Mouse (Mus musculus): ENCODE measurements around the gene Rundc3a. TPM values are rescaled to one million over a fixed set of nuclear protein-coding genes. Genes with fewer than 3 reads are reported as not detected.

The Rundc3a gene
- total and polyA plus RNA-seq, 3 experiments = 0.16 TPM; not detected in 2

- Histone ChIP-seq H3K27me3 (ENCODE audit: insufficient read depth, low read length) (peaks cover 81% of the 10 kb centered on the region), H3K4me3 (ENCODE audit: low read depth, low read length) (peak overlapping the region; percentile 65; the same call in 1 of the 2 replicates), H3K9me3 (replicated peaks) (peaks cover 20% of the 10 kb centered on the region), H3K36me3 (replicated peaks) (no peaks in the 10 kb centered on the region), H3K4me1 (ENCODE audit: insufficient read depth, low read depth, low read length) (peaks cover 50% of the 10 kb centered on the region)
- ATAC-seq (ENCODE audit: extremely low read depth, insufficient number of reproducible peaks, low FRiP score, poor library complexity, severe bottlenecking) (no peak), DNase-seq (ENCODE audit: low spot score) (no peak)
- TF ChIP-seq TAL1 (conservative IDR thresholded peaks at IDR 0.05; ENCODE audit: low read depth, low read length) = no peak
- no peak for TF ChIP-seq POLR2AphosphoS5 (IDR thresholded peaks at IDR 0.05; ENCODE audit: insufficient replicate concordance, low read depth, low read length)
- no peak for TF ChIP-seq GATA2 (IDR thresholded peaks at IDR 0.05; ENCODE audit: borderline replicate concordance, low read depth, low read length)
- no peak for TF ChIP-seq CTCF (IDR thresholded peaks at IDR 0.05; ENCODE audit: low read depth, low read length)
- no peak for TF ChIP-seq GATA1 (IDR thresholded peaks at IDR 0.05; ENCODE audit: borderline replicate concordance, low read length)
Measured at GRCm38 (mm10) chr11:102376196-102376835, 16.9 kb upstream of the Rundc3a start.

DNA sequence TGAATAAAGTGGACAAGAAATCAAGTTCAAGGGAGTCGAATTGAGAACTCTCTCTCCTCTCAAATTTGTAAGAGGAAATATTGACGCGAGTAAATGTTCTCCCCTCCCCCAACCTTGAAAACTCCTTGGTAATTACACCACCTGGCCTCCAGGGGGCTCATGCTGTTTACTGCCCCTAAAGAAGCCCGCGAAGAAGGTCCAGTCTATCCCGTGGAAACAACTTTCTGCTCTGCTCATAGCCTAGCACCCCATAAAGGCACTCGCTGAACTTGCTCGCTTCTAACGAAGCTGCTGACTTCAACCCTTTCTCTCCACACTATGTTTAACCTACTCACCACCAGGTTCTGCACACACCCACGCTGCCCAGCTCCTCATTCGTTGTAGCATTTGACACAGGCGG lies 16.0 kb upstream of the Rundc3a start:
- TF ChIP-seq TAL1 (conservative IDR thresholded peaks at IDR 0.05; ENCODE audit: low read depth, low read length) (no peak), POLR2AphosphoS5 (IDR thresholded peaks at IDR 0.05; ENCODE audit: insufficient replicate concordance, low read depth, low read length) (no peak), GATA2 (IDR thresholded peaks at IDR 0.05; ENCODE audit: borderline replicate concordance, low read depth, low read length) (no peak), CTCF (IDR thresholded peaks at IDR 0.05; ENCODE audit: low read depth, low read length) (no peak), GATA1 (IDR thresholded peaks at IDR 0.05; ENCODE audit: borderline replicate concordance, low read length) (no peak)
- ATAC-seq (ENCODE audit: extremely low read depth, insufficient number of reproducible peaks, low FRiP score, poor library complexity, severe bottlenecking) (no peak), DNase-seq (ENCODE audit: low spot score) (no peak)

GRCm38 (mm10) chr11:102380091-102380490 lies 13.1 kb upstream of the Rundc3a start:
- H3K4me1 ChIP-seq (ENCODE audit: insufficient read depth, low read depth, low read length) = peaks cover 28% of the 10 kb centered on the region
- ATAC-seq (ENCODE audit: extremely low read depth, insufficient number of reproducible peaks, low FRiP score, poor library complexity, severe bottlenecking) (no peak), DNase-seq (ENCODE audit: low spot score) (no peak)
- H3K9me3 ChIP-seq (replicated peaks) = peaks cover 20% of the 10 kb centered on the region
- H3K27me3 ChIP-seq (ENCODE audit: insufficient read depth, low read length) = peaks cover 75% of the 10 kb centered on the region
- H3K4me3 ChIP-seq (ENCODE audit: low read depth, low read length) = no peak overlapping the region
- H3K36me3 ChIP-seq (replicated peaks) = no peaks in the 10 kb centered on the region
- no peak for TF ChIP-seq CTCF (IDR thresholded peaks at IDR 0.05; ENCODE audit: low read depth, low read length)
- TF ChIP-seq TAL1 (conservative IDR thresholded peaks at IDR 0.05; ENCODE audit: low read depth, low read length) = no peak
- TF ChIP-seq POLR2AphosphoS5 (IDR thresholded peaks at IDR 0.05; ENCODE audit: insufficient replicate concordance, low read depth, low read length) = no peak
- TF ChIP-seq GATA2 (IDR thresholded peaks at IDR 0.05; ENCODE audit: borderline replicate concordance, low read depth, low read length) = no peak
- TF ChIP-seq GATA1 (IDR thresholded peaks at IDR 0.05; ENCODE audit: borderline replicate concordance, low read length) = no peak

More for the DNA sequence above, 16.0 kb upstream of the Rundc3a start:
- Histone ChIP-seq H3K9me3 (replicated peaks) (peaks cover 20% of the 10 kb centered on the region), H3K4me1 (ENCODE audit: insufficient read depth, low read depth, low read length) (peaks cover 50% of the 10 kb centered on the region), H3K4me3 (ENCODE audit: low read depth, low read length) (no peak overlapping the region), H3K36me3 (replicated peaks) (no peaks in the 10 kb centered on the region), H3K27me3 (ENCODE audit: insufficient read depth, low read length) (peaks cover 82% of the 10 kb centered on the region)

DNA sequence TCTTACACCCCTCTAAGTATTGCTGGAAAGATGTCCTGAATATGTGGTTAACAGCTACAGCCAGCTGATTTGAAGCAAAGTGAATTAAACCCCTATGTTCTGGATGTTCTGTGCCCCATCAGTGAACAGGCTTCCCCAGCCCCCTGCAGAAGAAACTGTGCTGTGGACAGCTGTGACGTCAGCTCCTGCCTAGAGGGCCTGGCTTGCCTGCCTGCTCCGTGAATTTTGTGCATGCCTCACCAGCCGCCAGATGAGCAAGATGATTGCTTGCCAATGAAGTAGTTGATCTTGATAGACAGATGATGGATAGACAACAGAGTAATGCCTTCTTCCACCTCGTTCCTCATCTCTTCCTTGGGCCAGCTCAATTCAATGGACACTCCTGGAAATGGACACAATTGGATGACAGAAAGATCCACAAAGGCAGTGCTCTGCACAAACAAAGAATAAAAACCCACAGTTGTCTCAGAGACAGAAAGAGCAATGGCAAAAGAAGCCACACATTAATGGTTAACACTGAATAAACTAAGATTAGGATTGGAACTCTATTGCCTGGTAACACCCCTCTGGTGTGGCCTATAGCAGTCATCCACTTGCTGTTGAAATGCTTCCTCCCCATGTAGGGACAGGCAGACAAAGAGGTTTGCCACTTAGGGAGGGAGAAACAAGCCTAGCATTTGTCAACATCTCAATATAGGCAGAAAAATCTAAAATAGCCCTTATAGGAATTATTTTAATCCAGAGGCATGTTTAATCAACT lies 11.7 kb upstream of the Rundc3a start:
- Histone ChIP-seq H3K27me3 (ENCODE audit: insufficient read depth, low read length) (peaks cover 75% of the 10 kb centered on the region), H3K9me3 (replicated peaks) (peaks cover 20% of the 10 kb centered on the region), H3K4me1 (ENCODE audit: insufficient read depth, low read depth, low read length) (peaks cover 14% of the 10 kb centered on the region), H3K36me3 (replicated peaks) (no peaks in the 10 kb centered on the region), H3K4me3 (ENCODE audit: low read depth, low read length) (no peak overlapping the region)
- TF ChIP-seq GATA1 (IDR thresholded peaks at IDR 0.05; ENCODE audit: borderline replicate concordance, low read length) = no peak
- ATAC-seq (ENCODE audit: extremely low read depth, insufficient number of reproducible peaks, low FRiP score, poor library complexity, severe bottlenecking) (no peak), DNase-seq (ENCODE audit: low spot score) (no peak)

- peaks cover 67% of the 10 kb centered on the region for H3K27me3 ChIP-seq (ENCODE audit: insufficient read depth, low read length)
- peaks cover 3% of the 10 kb centered on the region; the same call in 1 of the 2 replicates for H3K4me1 ChIP-seq (ENCODE audit: insufficient read depth, low read depth, low read length)
- TF ChIP-seq CTCF (IDR thresholded peaks at IDR 0.05; ENCODE audit: low read depth, low read length) (no peak), POLR2AphosphoS5 (IDR thresholded peaks at IDR 0.05; ENCODE audit: insufficient replicate concordance, low read depth, low read length) (no peak), GATA1 (IDR thresholded peaks at IDR 0.05; ENCODE audit: borderline replicate concordance, low read length) (no peak), TAL1 (conservative IDR thresholded peaks at IDR 0.05; ENCODE audit: low read depth, low read length) (no peak), GATA2 (IDR thresholded peaks at IDR 0.05; ENCODE audit: borderline replicate concordance, low read depth, low read length) (no peak)
- H3K36me3 ChIP-seq (replicated peaks) = no peaks in the 10 kb centered on the region
- H3K4me3 ChIP-seq (ENCODE audit: low read depth, low read length) = no peak overlapping the region
- peaks cover 12% of the 10 kb centered on the region for H3K9me3 ChIP-seq (replicated peaks)
- ATAC-seq (ENCODE audit: extremely low read depth, insufficient number of reproducible peaks, low FRiP score, poor library complexity, severe bottlenecking) (no peak), DNase-seq (ENCODE audit: low spot score) (no peak)
Measured at GRCm38 (mm10) chr11:102382794-102383193, 10.4 kb upstream of the Rundc3a start.

DNA sequence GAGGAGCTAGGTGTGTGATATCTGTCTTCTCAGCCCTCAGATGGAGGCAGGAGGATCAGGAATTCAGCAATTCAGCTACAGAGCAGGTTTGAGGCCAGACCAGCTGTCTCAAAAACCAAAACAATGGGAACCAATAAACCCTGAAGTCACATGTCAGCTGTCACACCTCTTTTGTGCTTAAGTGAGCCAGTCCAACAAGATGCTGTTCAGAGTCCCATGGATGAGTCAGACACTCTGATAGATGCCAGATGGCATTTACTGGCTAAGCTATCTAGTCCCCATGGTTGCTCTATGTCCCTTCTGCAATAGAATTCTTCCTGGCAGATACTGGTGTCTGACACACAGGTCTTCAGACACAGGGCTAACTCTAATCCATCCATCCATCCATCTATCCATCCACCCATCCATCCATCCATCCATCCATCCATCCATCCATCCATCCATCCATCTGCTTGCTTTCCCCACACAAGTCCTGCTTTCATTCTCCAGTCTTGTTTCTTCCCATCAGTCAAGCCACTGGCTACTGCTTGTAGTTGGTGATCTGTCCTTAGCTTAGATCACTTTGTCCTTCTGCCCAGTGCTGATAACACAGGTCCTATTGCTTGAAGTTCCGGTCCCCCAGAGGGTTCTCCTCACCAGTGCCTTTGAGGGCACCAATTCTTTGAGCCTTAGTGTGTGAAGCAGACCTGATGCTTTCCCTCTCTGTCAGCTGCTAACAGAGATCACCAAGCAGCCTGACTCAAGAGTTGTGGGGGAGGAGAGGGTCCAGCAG lies 9.7 kb upstream of the Rundc3a start:
- Histone ChIP-seq H3K4me1 (ENCODE audit: insufficient read depth, low read depth, low read length) (peaks cover 3% of the 10 kb centered on the region; the same call in 1 of the 2 replicates), H3K27me3 (ENCODE audit: insufficient read depth, low read length) (peaks cover 64% of the 10 kb centered on the region), H3K4me3 (ENCODE audit: low read depth, low read length) (no peak overlapping the region), H3K36me3 (replicated peaks) (no peaks in the 10 kb centered on the region), H3K9me3 (replicated peaks) (peaks cover 8% of the 10 kb centered on the region)
- TF ChIP-seq GATA2 (IDR thresholded peaks at IDR 0.05; ENCODE audit: borderline replicate concordance, low read depth, low read length) = no peak
- no peak for TF ChIP-seq GATA1 (IDR thresholded peaks at IDR 0.05; ENCODE audit: borderline replicate concordance, low read length)
- no peak for TF ChIP-seq POLR2AphosphoS5 (IDR thresholded peaks at IDR 0.05; ENCODE audit: insufficient replicate concordance, low read depth, low read length)
- TF ChIP-seq CTCF (IDR thresholded peaks at IDR 0.05; ENCODE audit: low read depth, low read length) = no peak
- no peak for TF ChIP-seq TAL1 (conservative IDR thresholded peaks at IDR 0.05; ENCODE audit: low read depth, low read length)
- ATAC-seq (ENCODE audit: extremely low read depth, insufficient number of reproducible peaks, low FRiP score, poor library complexity, severe bottlenecking) (no peak), DNase-seq (ENCODE audit: low spot score) (no peak)
